ENCODE assay signal across 30 mouse cellular contexts in genomic region chr6:143494341-143494740, GRCm38 (mm10).
DNase-seq lines count a peak whose midpoint lies in the region; ATAC-seq and TF ChIP-seq lines count a peak whose summit lies in the region.
"Had no signal": no experiment of that assay in that cellular context is flagged by ENCODE, and none has a peak within 500 bp of the region (broad histone marks: within the 10 kb centered on the region; RNA-seq: fewer than 3 reads in every experiment).

No protein-coding gene starts in this region.

- no peak overlapping the region for H3K9ac ChIP-seq in hindbrain, postnatal 0 days (replicated peaks; ENCODE audit: low read length)
- H3K9ac ChIP-seq in hindbrain, embryonic 14.5 days = no peak overlapping the region
- no peak overlapping the region for H3K9ac ChIP-seq in lung, embryonic 14.5 days
- H3K9ac ChIP-seq: embryonic facial prominence, embryonic 15.5 days; forebrain, embryonic 13.5 days; intestine, embryonic 15.5 days; limb, embryonic 13.5 days; midbrain, embryonic 12.5 days; neural tube, embryonic 13.5 days had no signal

- no peaks in the 10 kb centered on the region for H3K4me1 ChIP-seq in hindbrain, postnatal 0 days (ENCODE audit: insufficient read depth, low read length)
- 0 out of 2 replicates have a peak, but pooled peaks cover 3% of the 10 kb centered on the region for H3K4me1 ChIP-seq in hindbrain, embryonic 14.5 days (replicated peaks; ENCODE audit: control insufficient read depth, insufficient read depth, low read length)
- H3K4me1 ChIP-seq in lung, embryonic 14.5 days (ENCODE audit: insufficient read depth) = peaks cover 7% of the 10 kb centered on the region; the same call in 1 of the 2 replicates
- no peaks in the 10 kb centered on the region for H3K4me1 ChIP-seq in lung, adult 2 months (ENCODE audit: control insufficient read depth, insufficient read depth, low read length)
- peaks cover 19% of the 10 kb centered on the region for H3K4me1 ChIP-seq in embryonic facial prominence, embryonic 10.5 days
- H3K4me1 ChIP-seq: embryonic facial prominence, embryonic 15.5 days; intestine, embryonic 15.5 days; midbrain, embryonic 12.5 days had no signal

- no peaks in the 10 kb centered on the region for H3K9me3 ChIP-seq in hindbrain, postnatal 0 days (ENCODE audit: low read length)
- H3K9me3 ChIP-seq in hindbrain, embryonic 14.5 days (ENCODE audit: control insufficient read depth, low read length) = peaks cover 5% of the 10 kb centered on the region; the same call in 1 of the 2 replicates
- no peaks in the 10 kb centered on the region for H3K9me3 ChIP-seq in lung, embryonic 14.5 days (ENCODE audit: low read depth, low read length)
- H3K9me3 ChIP-seq in embryonic facial prominence, embryonic 10.5 days = no peaks in the 10 kb centered on the region
- H3K9me3 ChIP-seq: forebrain, embryonic 13.5 days; intestine, embryonic 15.5 days; midbrain, embryonic 12.5 days; neural tube, embryonic 13.5 days had no signal

- H3K27ac ChIP-seq in hindbrain, postnatal 0 days = no peak overlapping the region
- H3K27ac ChIP-seq in hindbrain, embryonic 14.5 days = no peak overlapping the region
- H3K27ac ChIP-seq in lung, embryonic 14.5 days (ENCODE audit: low read depth) = no peak overlapping the region
- peak overlapping the region; percentile 48; the same call in 1 of the 2 replicates for H3K27ac ChIP-seq in embryonic facial prominence, embryonic 10.5 days (replicated peaks)
- H3K27ac ChIP-seq: embryonic facial prominence, embryonic 15.5 days; forebrain, embryonic 13.5 days; hindbrain, embryonic 10.5 days; intestine, embryonic 15.5 days; limb, embryonic 13.5 days; midbrain, embryonic 12.5 days; neural tube, embryonic 13.5 days had no signal

- ATAC-seq in hindbrain, postnatal 0 days = 0 out of 2 replicates have a peak, but pooled peaks have one; percentile 15
- no peak for ATAC-seq in hindbrain, embryonic 14.5 days (ENCODE audit: low FRiP score)
- ATAC-seq in lung, embryonic 14.5 days (ENCODE audit: insufficient read depth) = no peak
- ATAC-seq: activated CD4-positive, CD25-positive, alpha-beta regulatory T cell, adult 4 months; forebrain, embryonic 13.5 days; hindbrain, embryonic 16.5 days; intestine, embryonic 15.5 days had no signal

- no peak for TF ChIP-seq POLR2A in lung, adult 2 months (IDR thresholded peaks at IDR 0.05; ENCODE audit: borderline replicate concordance, extremely low read depth, low read depth, low read length)

- no peak overlapping the region for H3K4me3 ChIP-seq in hindbrain, postnatal 0 days (ENCODE audit: low read length)
- no peak overlapping the region for H3K4me3 ChIP-seq in hindbrain, embryonic 14.5 days (replicated peaks; ENCODE audit: low read length)
- no peak overlapping the region for H3K4me3 ChIP-seq in lung, embryonic 14.5 days (ENCODE audit: low read depth, low read length)
- no peak overlapping the region for H3K4me3 ChIP-seq in lung, adult 2 months (replicated peaks; ENCODE audit: extremely low read depth, low read depth, low read length)
- H3K4me3 ChIP-seq in embryonic facial prominence, embryonic 10.5 days = no peak overlapping the region
- H3K4me3 ChIP-seq: embryonic facial prominence, embryonic 15.5 days; forebrain, embryonic 13.5 days; hindbrain, embryonic 10.5 days; intestine, embryonic 15.5 days; limb, embryonic 13.5 days; midbrain, embryonic 12.5 days; neural tube, embryonic 13.5 days had no signal

- WGBS in hindbrain, postnatal 0 days = 81% methylated on average over 11 of the region's 11 CpGs
- WGBS in hindbrain, embryonic 14.5 days = 90% methylated on average over 11 of the region's 11 CpGs
- WGBS in lung, embryonic 14.5 days = 58% methylated on average over 11 of the region's 11 CpGs
- 77% methylated on average over 11 of the region's 11 CpGs for WGBS in lung, adult 2 months
- WGBS in embryonic facial prominence, embryonic 10.5 days = 88% methylated on average over 11 of the region's 11 CpGs

- H3K4me2 ChIP-seq in hindbrain, postnatal 0 days (ENCODE audit: low read depth, low read length) = no peak overlapping the region
- no peak overlapping the region for H3K4me2 ChIP-seq in hindbrain, embryonic 14.5 days (replicated peaks)
- no peak overlapping the region for H3K4me2 ChIP-seq in lung, embryonic 14.5 days
- H3K4me2 ChIP-seq: embryonic facial prominence, embryonic 15.5 days; forebrain, embryonic 13.5 days; intestine, embryonic 15.5 days; limb, embryonic 13.5 days; liver, embryonic 11.5 days; midbrain, embryonic 12.5 days; neural tube, embryonic 13.5 days had no signal

- TF ChIP-seq CTCF in hindbrain, postnatal 0 days (IDR thresholded peaks at IDR 0.05; ENCODE audit: low read depth) = no peak
- no peak for TF ChIP-seq CTCF in lung, embryonic 14.5 days (IDR thresholded peaks at IDR 0.05; ENCODE audit: low read depth)
- TF ChIP-seq CTCF in lung, adult 2 months (IDR thresholded peaks at IDR 0.05; ENCODE audit: insufficient read depth, low read length) = no peak

- H3K27me3 ChIP-seq in hindbrain, postnatal 0 days (ENCODE audit: insufficient read depth, low read length) = no peaks in the 10 kb centered on the region
- H3K27me3 ChIP-seq in hindbrain, embryonic 14.5 days (ENCODE audit: control insufficient read depth, insufficient read depth, low read length) = no peaks in the 10 kb centered on the region
- H3K27me3 ChIP-seq in lung, embryonic 14.5 days (ENCODE audit: insufficient read depth, low read length) = no peaks in the 10 kb centered on the region
- no peaks in the 10 kb centered on the region for H3K27me3 ChIP-seq in embryonic facial prominence, embryonic 10.5 days (replicated peaks; ENCODE audit: low read depth, poor library complexity, severe bottlenecking)
- H3K27me3 ChIP-seq: CH12.LX; forebrain, embryonic 13.5 days; intestine, embryonic 15.5 days; midbrain, embryonic 12.5 days; neural tube, embryonic 13.5 days had no signal

- H3K36me3 ChIP-seq in hindbrain, postnatal 0 days (ENCODE audit: insufficient read depth, low read length) = no peaks in the 10 kb centered on the region
- H3K36me3 ChIP-seq in hindbrain, embryonic 14.5 days (replicated peaks; ENCODE audit: control insufficient read depth, insufficient read depth) = no peaks in the 10 kb centered on the region
- H3K36me3 ChIP-seq in lung, embryonic 14.5 days (ENCODE audit: insufficient read depth) = no peaks in the 10 kb centered on the region
- no peaks in the 10 kb centered on the region for H3K36me3 ChIP-seq in embryonic facial prominence, embryonic 10.5 days (replicated peaks)
- H3K36me3 ChIP-seq: embryonic facial prominence, embryonic 15.5 days; hindbrain, embryonic 10.5 days; intestine, embryonic 15.5 days; limb, embryonic 13.5 days; midbrain, embryonic 12.5 days; neural tube, embryonic 13.5 days had no signal

- DNase-seq in cerebellum, postnatal 10 days = peak; percentile 66 to 68
- no peak for DNase-seq in cerebellum, postnatal 25 days
- peak; percentile 9 for DNase-seq in hindbrain, postnatal 0 days (ENCODE audit: low spot score)
- no peak for DNase-seq in hindbrain, embryonic 14.5 days (ENCODE audit: low spot score)
- peak; percentile 22 for DNase-seq in lung, embryonic 14.5 days
- no peak for DNase-seq in lung, adult 2 months
- DNase-seq in embryonic facial prominence, embryonic 10.5 days (ENCODE audit: low spot score) = no peak
- no peak for DNase-seq in right cerebral cortex, postnatal 25 days
- DNase-seq: adrenal gland, adult 2 months; adrenal gland, postnatal 36 days; cerebellum, adult 11 months; cerebellum, adult 9-10 months; gastrocnemius, postnatal 10 days; heart, postnatal 14 days; kidney, postnatal 4 days; layer of hippocampus, adult 9-11 months; lung, postnatal 14 days; thymus, adult 2 months; thymus, postnatal 36 days had no signal

Comparison
In these comparisons a context has a peak if more than half of its experiments do, and no peak if none do; other contexts are left out.
1. DNase-seq: peak in cerebellum, postnatal 10 days (2 of 2), hindbrain, postnatal 0 days (single experiment) and lung, embryonic 14.5 days (single experiment); none in cerebellum, postnatal 25 days (0 of 2), hindbrain, embryonic 14.5 days (single experiment), lung, adult 2 months (single experiment), embryonic facial prominence, embryonic 10.5 days (single experiment) and right cerebral cortex, postnatal 25 days (single experiment).